Comparison of ENCODE assay signal across 15 mouse cellular contexts in the genomic region with DNA sequence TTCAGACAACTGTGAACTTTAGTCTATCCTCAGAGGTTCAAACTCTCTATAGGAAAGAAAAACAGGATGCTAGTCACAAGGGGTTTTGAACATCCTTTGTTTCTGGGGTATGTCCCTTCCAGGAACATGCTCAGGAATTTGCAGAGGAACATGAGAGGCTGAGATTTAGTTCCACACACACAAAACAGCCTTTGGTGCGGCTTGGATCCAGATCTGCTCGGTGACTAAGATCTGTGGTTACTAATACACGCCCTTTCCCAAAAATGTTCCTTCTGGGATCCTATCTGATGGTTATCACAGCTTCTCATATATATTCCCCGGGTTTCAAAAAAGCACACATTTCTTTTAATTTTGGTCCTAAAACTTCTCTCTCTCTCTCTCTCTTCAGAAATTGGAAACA. TPM values are rescaled to one million over a fixed set of nuclear protein-coding genes. Genes with fewer than 3 reads are reported as not detected.
DNase-seq lines count a peak whose midpoint lies in the region; ATAC-seq and TF ChIP-seq lines count a peak whose summit lies in the region.
"Had no signal": no experiment of that assay in that cellular context is flagged by ENCODE, and none has a peak within 500 bp of the region (broad histone marks: within the 10 kb centered on the region; RNA-seq: fewer than 3 reads in every experiment).

No protein-coding gene starts in this region.

- WGBS in lung, embryonic 15.5 days: 35% methylated on average over 4 of the region's 4 CpGs
- 63% methylated on average over 4 of the region's 4 CpGs for WGBS in heart, embryonic 10.5 days
- WGBS in stomach, embryonic 15.5 days: 53% methylated on average over 4 of the region's 4 CpGs
- WGBS in cerebellum, adult 2 months: 90% methylated on average over 4 of the region's 4 CpGs

- no peaks in the 10 kb centered on the region for H3K27me3 ChIP-seq in lung, embryonic 15.5 days
- no peaks in the 10 kb centered on the region for H3K27me3 ChIP-seq in heart, embryonic 10.5 days (ENCODE audit: insufficient read depth, poor library complexity, severe bottlenecking)
- H3K27me3 ChIP-seq in stomach, embryonic 15.5 days (replicated peaks): no peaks in the 10 kb centered on the region
- H3K27me3 ChIP-seq in cerebellum, adult 2 months (ENCODE audit: control insufficient read depth, insufficient read depth, low read length): no peaks in the 10 kb centered on the region
- H3K27me3 ChIP-seq: hindbrain, embryonic 12.5 days had no signal

- no peak overlapping the region for H3K4me3 ChIP-seq in gastrocnemius, adult 2 months
- H3K4me3 ChIP-seq in lung, embryonic 15.5 days: no peak overlapping the region
- no peak overlapping the region for H3K4me3 ChIP-seq in heart, embryonic 10.5 days
- no peak overlapping the region for H3K4me3 ChIP-seq in stomach, embryonic 15.5 days (replicated peaks)
- no peak overlapping the region for H3K4me3 ChIP-seq in cerebellum, adult 2 months (replicated peaks; ENCODE audit: insufficient read depth, low read depth, low read length)
- H3K4me3 ChIP-seq: hindbrain, embryonic 12.5 days had no signal

- no peaks in the 10 kb centered on the region for H3K9me3 ChIP-seq in lung, embryonic 15.5 days
- no peaks in the 10 kb centered on the region for H3K9me3 ChIP-seq in heart, embryonic 10.5 days
- H3K9me3 ChIP-seq in stomach, embryonic 15.5 days: no peaks in the 10 kb centered on the region
- H3K9me3 ChIP-seq: G1E; hindbrain, embryonic 12.5 days had no signal

- peak overlapping the region; percentile 75 for H3K27ac ChIP-seq in gastrocnemius, adult 2 months
- H3K27ac ChIP-seq in lung, embryonic 15.5 days: peak overlapping the region; percentile 94
- H3K27ac ChIP-seq in heart, embryonic 10.5 days: peak overlapping the region; percentile 52
- peak overlapping the region; percentile 71 for H3K27ac ChIP-seq in stomach, embryonic 15.5 days
- no peak overlapping the region for H3K27ac ChIP-seq in cerebellum, adult 2 months (ENCODE audit: insufficient read depth, low read length)
- H3K27ac ChIP-seq: hindbrain, embryonic 12.5 days had no signal

- no peak for TF ChIP-seq CTCF in gastrocnemius, adult 2 months (IDR thresholded peaks at IDR 0.05)
- no peak for TF ChIP-seq CTCF in cerebellum, adult 2 months (IDR thresholded peaks at IDR 0.05; ENCODE audit: borderline replicate concordance, insufficient read depth, low read depth, low read length)

- peak; percentile 53 for DNase-seq in gastrocnemius, adult 2 months
- DNase-seq in gastrocnemius, postnatal 4 days (ENCODE audit: low spot score in 2 of 2): no peak
- DNase-seq in lung, postnatal 4 days: no peak
- DNase-seq in heart, embryonic 10.5 days (ENCODE audit: low spot score): no peak
- DNase-seq in cerebellum, adult 2 months: no peak
- no peak for DNase-seq in adrenal gland, postnatal 10 days
- DNase-seq: cerebellum, adult 9-11 months; thymus, adult 18-20 months had no signal

- no peaks in the 10 kb centered on the region for H3K36me3 ChIP-seq in lung, embryonic 15.5 days
- no peaks in the 10 kb centered on the region for H3K36me3 ChIP-seq in heart, embryonic 10.5 days
- no peaks in the 10 kb centered on the region for H3K36me3 ChIP-seq in stomach, embryonic 15.5 days
- H3K36me3 ChIP-seq: G1E; hindbrain, embryonic 12.5 days had no signal

- ATAC-seq in lung, embryonic 15.5 days (ENCODE audit: borderline replicate concordance, extremely low read depth, low FRiP score, low TSS enrichment): peak; percentile 29; the same call in 1 of the 2 replicates
- ATAC-seq in stomach, embryonic 15.5 days (ENCODE audit: insufficient read depth, low FRiP score, low read depth): no peak
- ATAC-seq: activated CD4-positive, CD25-positive, alpha-beta regulatory T cell, adult 4 months had no signal

- H3K9ac ChIP-seq in lung, embryonic 15.5 days: no peak overlapping the region
- H3K9ac ChIP-seq in stomach, embryonic 15.5 days: no peak overlapping the region
- H3K9ac ChIP-seq: hindbrain, embryonic 12.5 days had no signal

- TF ChIP-seq POLR2A in cerebellum, adult 2 months (IDR thresholded peaks at IDR 0.05; ENCODE audit: borderline replicate concordance, insufficient read depth, low read length): no peak

- H3K4me2 ChIP-seq in lung, embryonic 15.5 days: no peak overlapping the region; the same call in 1 of the 2 replicates
- no peak overlapping the region for H3K4me2 ChIP-seq in stomach, embryonic 15.5 days
- H3K4me2 ChIP-seq: hindbrain, embryonic 12.5 days; liver, embryonic 11.5 days had no signal

- H3K4me1 ChIP-seq in lung, embryonic 15.5 days: peaks cover 49% of the 10 kb centered on the region
- peaks cover 30% of the 10 kb centered on the region for H3K4me1 ChIP-seq in heart, embryonic 10.5 days
- peaks cover 10% of the 10 kb centered on the region for H3K4me1 ChIP-seq in stomach, embryonic 15.5 days
- no peaks in the 10 kb centered on the region for H3K4me1 ChIP-seq in cerebellum, adult 2 months (ENCODE audit: control insufficient read depth, insufficient read depth, low read length)
- H3K4me1 ChIP-seq: hindbrain, embryonic 12.5 days had no signal

- intact Hi-C loops in gastrocnemius, adult 2 months (cut with DNase I): no loop called here

RNA-seq across cellular contexts. Expression of gene Mgp, which starts 22.2 kb away (rescaled TPM):
- 100 to 1,000 TPM in 1 of 2 experiments, 10 to 100 TPM in 1; 52.8 to 161 TPM for total RNA-seq in gastrocnemius, adult 2 months (2021)
- total RNA-seq in gastrocnemius, postnatal 4 days (2021): 100 to 1,000 TPM in 1 of 2 experiments, 10 to 100 TPM in 1; 73.6 to 120 TPM
- 918 and 931 TPM in 2 replicates for polyA plus RNA-seq in lung, embryonic 15.5 days (2015; fragmentation: Nextera tagmentation; extraction: Ambion mirVana)
- polyA plus RNA-seq in heart, embryonic 10.5 days (2016; fragmentation: Nextera tagmentation; extraction: Ambion mirVana): 10.7 and 12.2 TPM in 2 replicates
- 150 and 225 TPM in 2 replicates for polyA plus RNA-seq in stomach, embryonic 15.5 days (2015; fragmentation: Nextera tagmentation; extraction: Ambion mirVana)
- 93.7 and 131 TPM in 2 replicates for polyA plus RNA-seq in cerebellum, adult 2 months (2012; rRNA removed)
- total RNA-seq in adrenal gland, postnatal 10 days (2021): 100 to 1,000 TPM; 187 to 232 TPM
- polyA plus RNA-seq: activated CD4-positive, CD25-positive, alpha-beta regulatory T cell, adult 4 months; G1E had no signal

RNA-seq across cellular contexts. Expression of gene Erp27, which starts 24.2 kb away (rescaled TPM):
- total RNA-seq in gastrocnemius, adult 2 months (2021): under 1 TPM in 1 of 2 experiments, not detected in 1; 0.20 TPM
- total RNA-seq in gastrocnemius, postnatal 4 days (2021): not detected
- polyA plus RNA-seq in lung, embryonic 15.5 days (2015; fragmentation: Nextera tagmentation; extraction: Ambion mirVana): 0.40 and 0.62 TPM in 2 replicates
- 0.55 and 0.73 TPM in 2 replicates for polyA plus RNA-seq in heart, embryonic 10.5 days (2016; fragmentation: Nextera tagmentation; extraction: Ambion mirVana)
- 40.1 and 57.2 TPM in 2 replicates for polyA plus RNA-seq in stomach, embryonic 15.5 days (2015; fragmentation: Nextera tagmentation; extraction: Ambion mirVana)
- polyA plus RNA-seq in cerebellum, adult 2 months (2012; rRNA removed): 0.22 and 0.31 TPM in 2 replicates
- total RNA-seq in adrenal gland, postnatal 10 days (2021): under 1 TPM; 0.15 to 0.27 TPM
- polyA plus RNA-seq: G1E; hindbrain, embryonic 12.5 days had no signal

RNA-seq across cellular contexts. Expression of gene Pde6h, which starts 25.8 kb away (rescaled TPM):
- total RNA-seq in gastrocnemius, adult 2 months (2021): not detected
- not detected for total RNA-seq in gastrocnemius, postnatal 4 days (2021)
- 0.47 TPM in 1 of 2 replicates, not detected in the other for polyA plus RNA-seq in lung, embryonic 15.5 days (2015; fragmentation: Nextera tagmentation; extraction: Ambion mirVana)
- not detected in 2 replicates for polyA plus RNA-seq in heart, embryonic 10.5 days (2016; fragmentation: Nextera tagmentation; extraction: Ambion mirVana)
- polyA plus RNA-seq in stomach, embryonic 15.5 days (2015; fragmentation: Nextera tagmentation; extraction: Ambion mirVana): not detected in 2 replicates
- polyA plus RNA-seq in cerebellum, adult 2 months (2012; rRNA removed): 0.11 and 0.38 TPM in 2 replicates
- under 1 TPM in 1 of 2 experiments, not detected in 1; 0.60 TPM for total RNA-seq in adrenal gland, postnatal 10 days (2021)
- polyA plus RNA-seq: G1E; hindbrain, embryonic 12.5 days; liver, embryonic 11.5 days; small intestine, adult 2 months had no signal

RNA-seq across cellular contexts. Expression of gene Art4, which starts 40.3 kb away (rescaled TPM):
- under 1 TPM; 0.10 to 0.11 TPM for total RNA-seq in gastrocnemius, adult 2 months (2021)
- total RNA-seq in gastrocnemius, postnatal 4 days (2021): 1 to 10 TPM in 1 of 2 experiments, under 1 TPM in 1; 0.41 to 1.0 TPM
- 6.6 and 7.1 TPM in 2 replicates for polyA plus RNA-seq in lung, embryonic 15.5 days (2015; fragmentation: Nextera tagmentation; extraction: Ambion mirVana)
- 12.8 and 15.8 TPM in 2 replicates for polyA plus RNA-seq in heart, embryonic 10.5 days (2016; fragmentation: Nextera tagmentation; extraction: Ambion mirVana)
- polyA plus RNA-seq in stomach, embryonic 15.5 days (2015; fragmentation: Nextera tagmentation; extraction: Ambion mirVana): 5.5 and 7.7 TPM in 2 replicates
- polyA plus RNA-seq in cerebellum, adult 2 months (2012; rRNA removed): 0.16 and 0.29 TPM in 2 replicates
- total RNA-seq in adrenal gland, postnatal 10 days (2021): 1 to 10 TPM; 5.9 to 7.5 TPM

RNA-seq across cellular contexts. Expression of gene Arhgdib, which starts 43.9 kb away (rescaled TPM):
- 10 to 100 TPM in 1 of 2 experiments, 1 to 10 TPM in 1; 4.9 to 10.2 TPM for total RNA-seq in gastrocnemius, adult 2 months (2021)
- 10 to 100 TPM; 28.4 to 31.1 TPM for total RNA-seq in gastrocnemius, postnatal 4 days (2021)
- polyA plus RNA-seq in lung, embryonic 15.5 days (2015; fragmentation: Nextera tagmentation; extraction: Ambion mirVana): 69.8 and 82.9 TPM in 2 replicates
- 105 and 111 TPM in 2 replicates for polyA plus RNA-seq in heart, embryonic 10.5 days (2016; fragmentation: Nextera tagmentation; extraction: Ambion mirVana)
- 56.1 and 70.2 TPM in 2 replicates for polyA plus RNA-seq in stomach, embryonic 15.5 days (2015; fragmentation: Nextera tagmentation; extraction: Ambion mirVana)
- 10.1 and 10.5 TPM in 2 replicates for polyA plus RNA-seq in cerebellum, adult 2 months (2012; rRNA removed)
- total RNA-seq in adrenal gland, postnatal 10 days (2021): 10 to 100 TPM; 43.0 to 44.5 TPM

Comparison
In these comparisons a context has a peak if more than half of its experiments do, and no peak if none do; other contexts are left out.
1. RNA of gene Erp27, which starts 24.2 kb away (polyA plus RNA-seq): 40.1 to 57.2 TPM in stomach, embryonic 15.5 days; 0.55 to 0.73 TPM in heart, embryonic 10.5 days, 0.40 to 0.62 TPM in lung, embryonic 15.5 days and 0.22 to 0.31 TPM in cerebellum, adult 2 months; every median in the first group is over 10 times any median in the second.